Mouse (Mus musculus) heart, adult 2 months (tissue): ENCODE measurements at regions not wholly inside any gene's neighbourhood (a gene's known extent, or its start where the extent isn't known, plus 50 kb on each side); places are given as distances from the start of the nearest gene placed in this dataset.
A peak's percentile ranks its signal among the peaks of the same experiment; 100 is the strongest.

Experiments used
- CTCF ChIP-seq: fragments of 200-600 bp; IDR thresholded peaks from 2 replicates; pipeline ENCODE4 v1.8.1; 2022; ENCODE audit warnings: antibody characterized with exemption, mild to moderate bottlenecking, moderate library complexity
- EP300 ChIP-seq: fragments of 200-500 bp; IDR thresholded peaks from 2 replicates; pipeline ENCODE4 v1.6.1; 2011; ENCODE audit warnings: low read depth, low read length, control low read depth; ENCODE audit not compliant: insufficient read depth
- POLR2A ChIP-seq: fragments of 200-500 bp; IDR thresholded peaks from 2 replicates; pipeline ENCODE4 v1.6.1; 2011; ENCODE audit warnings: mild to moderate bottlenecking, low read depth, low read length, control low read depth; ENCODE audit not compliant: insufficient read depth

GRCm38 (mm10) chr7:64057873-64058272, 95.8 kb upstream of the Trpm1 start:
- peak; percentile 47 for TF ChIP-seq CTCF
- TF ChIP-seq EP300 = 0 out of 2 replicates have a peak, but pooled peaks have one; percentile 61
- TF ChIP-seq POLR2A = no peak
